Comparison of ENCODE assay signal across 8 mouse cellular contexts in the genomic region with DNA sequence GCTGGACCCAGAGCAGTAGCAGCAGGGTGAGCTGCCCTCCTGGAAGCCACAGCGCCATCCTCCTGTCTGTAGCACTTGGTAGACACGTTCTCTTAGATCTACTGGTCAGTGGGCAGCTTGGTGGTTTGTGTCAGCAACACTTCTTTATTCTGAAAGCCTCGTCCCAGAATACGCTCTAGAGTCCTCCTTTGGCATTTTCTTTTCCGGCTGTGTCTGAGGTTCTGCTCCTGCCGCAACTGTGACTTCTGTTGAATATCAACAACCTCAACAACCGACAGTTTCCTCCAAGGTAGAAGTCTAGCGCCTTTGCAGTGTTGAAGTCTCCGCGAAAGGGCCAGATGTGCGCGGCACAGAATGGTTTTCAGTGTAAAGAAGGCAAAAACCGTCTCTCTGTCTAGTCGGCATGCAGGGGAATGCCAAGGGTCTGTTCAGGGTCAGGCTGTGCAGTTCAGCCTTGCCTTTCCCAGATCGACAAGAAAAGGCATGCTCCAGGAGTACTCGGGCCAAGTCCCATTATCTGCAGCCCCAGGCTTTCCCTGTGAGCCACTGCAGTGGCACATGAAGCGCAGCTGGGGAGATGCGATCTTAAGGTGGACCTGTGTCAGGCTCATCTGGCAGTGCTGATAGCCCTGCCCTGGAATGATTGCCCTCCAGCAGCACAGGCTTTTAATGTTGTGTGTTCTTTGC. TPM values are rescaled to one million over a fixed set of nuclear protein-coding genes. Genes with fewer than 3 reads are reported as not detected.
DNase-seq lines count a peak whose midpoint lies in the region; ATAC-seq lines count a peak whose summit lies in the region.

A gene (minus strand): TSS at position 548 of the 687 bp plus-strand sequence.

- no peaks in the 10 kb centered on the region for H3K9me3 ChIP-seq in kidney, embryonic 14.5 days (ENCODE audit: control insufficient read depth, low read length)
- no peaks in the 10 kb centered on the region for H3K9me3 ChIP-seq in embryonic facial prominence, embryonic 12.5 days
- H3K9me3 ChIP-seq in intestine, embryonic 14.5 days (ENCODE audit: control insufficient read depth, low read length), result no peaks in the 10 kb centered on the region
- H3K9me3 ChIP-seq in midbrain, embryonic 16.5 days (replicated peaks; ENCODE audit: control insufficient read depth, low read length, poor library complexity, severe bottlenecking), result no peaks in the 10 kb centered on the region

- no peak for ATAC-seq in kidney, embryonic 14.5 days (ENCODE audit: low FRiP score, low TSS enrichment)
- ATAC-seq in embryonic facial prominence, embryonic 12.5 days (ENCODE audit: insufficient number of reproducible peaks, insufficient read depth, low FRiP score, low TSS enrichment), result no peak
- no peak for ATAC-seq in intestine, embryonic 14.5 days (replicated peaks; ENCODE audit: low FRiP score, low TSS enrichment, low read depth)
- no peak for ATAC-seq in midbrain, embryonic 16.5 days

- 64% methylated on average over 18 of the region's 18 CpGs for WGBS in kidney, embryonic 14.5 days
- 50% methylated on average over 18 of the region's 18 CpGs for WGBS in embryonic facial prominence, embryonic 12.5 days
- WGBS in intestine, embryonic 14.5 days, result 30% methylated on average over 18 of the region's 18 CpGs
- WGBS in midbrain, embryonic 16.5 days, result 77% methylated on average over 18 of the region's 18 CpGs

- H3K27me3 ChIP-seq in kidney, embryonic 14.5 days (ENCODE audit: control insufficient read depth, insufficient read depth, low read length), result no peaks in the 10 kb centered on the region
- H3K27me3 ChIP-seq in embryonic facial prominence, embryonic 12.5 days, result no peaks in the 10 kb centered on the region
- H3K27me3 ChIP-seq in intestine, embryonic 14.5 days (replicated peaks; ENCODE audit: control insufficient read depth, insufficient read depth, low read length), result no peaks in the 10 kb centered on the region
- H3K27me3 ChIP-seq in midbrain, embryonic 16.5 days (ENCODE audit: control insufficient read depth, insufficient read depth, low read depth, low read length), result no peaks in the 10 kb centered on the region

- no peak within 1 kb of the TSS; the same call in 1 of the 2 replicates for H3K4me2 ChIP-seq in kidney, embryonic 14.5 days (replicated peaks; ENCODE audit: low read depth, low read length)
- H3K4me2 ChIP-seq in embryonic facial prominence, embryonic 12.5 days (replicated peaks), result peak within 1 kb of the TSS; percentile 22
- H3K4me2 ChIP-seq in intestine, embryonic 14.5 days (ENCODE audit: low read length), result peak within 1 kb of the TSS; percentile 42
- no peak within 1 kb of the TSS for H3K4me2 ChIP-seq in midbrain, embryonic 16.5 days (ENCODE audit: low read length)

- peak within 1 kb of the TSS; percentile 67 for H3K27ac ChIP-seq in kidney, embryonic 14.5 days (ENCODE audit: low read depth, low read length)
- H3K27ac ChIP-seq in embryonic facial prominence, embryonic 12.5 days, result peak within 1 kb of the TSS; percentile 72
- H3K27ac ChIP-seq in intestine, embryonic 14.5 days (ENCODE audit: low read depth), result peak within 1 kb of the TSS; percentile 88
- no peak within 1 kb of the TSS for H3K27ac ChIP-seq in midbrain, embryonic 16.5 days (ENCODE audit: low read length)

- peaks cover 6% of the 10 kb centered on the region for H3K4me1 ChIP-seq in kidney, embryonic 14.5 days (ENCODE audit: control insufficient read depth, insufficient read depth, low read length)
- H3K4me1 ChIP-seq in embryonic facial prominence, embryonic 12.5 days, result peaks cover 29% of the 10 kb centered on the region
- peaks cover 31% of the 10 kb centered on the region for H3K4me1 ChIP-seq in intestine, embryonic 14.5 days (replicated peaks; ENCODE audit: control insufficient read depth, insufficient read depth, low read length)
- peaks cover 3% of the 10 kb centered on the region; the same call in 1 of the 2 replicates for H3K4me1 ChIP-seq in midbrain, embryonic 16.5 days (ENCODE audit: control insufficient read depth, insufficient read depth, low read length)

- no peak within 1 kb of the TSS; the same call in 1 of the 2 replicates for H3K4me3 ChIP-seq in kidney, embryonic 14.5 days (ENCODE audit: low read length)
- no peak within 1 kb of the TSS for H3K4me3 ChIP-seq in embryonic facial prominence, embryonic 12.5 days
- peak within 1 kb of the TSS; percentile 15; the same call in 1 of the 2 replicates for H3K4me3 ChIP-seq in intestine, embryonic 14.5 days (ENCODE audit: low read depth, low read length)
- no peak within 1 kb of the TSS for H3K4me3 ChIP-seq in midbrain, embryonic 16.5 days (ENCODE audit: low read depth, low read length)

- H3K9ac ChIP-seq in kidney, embryonic 14.5 days (ENCODE audit: low read depth, low read length), result no peak within 1 kb of the TSS
- no peak within 1 kb of the TSS for H3K9ac ChIP-seq in embryonic facial prominence, embryonic 12.5 days
- peak within 1 kb of the TSS; percentile 22; the same call in 1 of the 2 replicates for H3K9ac ChIP-seq in intestine, embryonic 14.5 days (ENCODE audit: low read length)
- no peak within 1 kb of the TSS for H3K9ac ChIP-seq in midbrain, embryonic 16.5 days (ENCODE audit: low read depth, low read length)

- no peaks in the 10 kb centered on the region for H3K36me3 ChIP-seq in kidney, embryonic 14.5 days (ENCODE audit: control insufficient read depth, insufficient read depth, low read length)
- H3K36me3 ChIP-seq in embryonic facial prominence, embryonic 12.5 days, result no peaks in the 10 kb centered on the region
- H3K36me3 ChIP-seq in intestine, embryonic 14.5 days (ENCODE audit: control insufficient read depth, insufficient read depth, low read length), result no peaks in the 10 kb centered on the region
- no peaks in the 10 kb centered on the region for H3K36me3 ChIP-seq in midbrain, embryonic 16.5 days (ENCODE audit: control insufficient read depth, insufficient read depth, low read length)

- no peak for DNase-seq in kidney, adult 11 months
- DNase-seq in intestine, embryonic 14.5 days (ENCODE audit: low spot score), result peak; percentile 64
- peak; percentile 54 for DNase-seq in lung, postnatal 10 days
- peak; percentile 75 for DNase-seq in thymus, postnatal 14 days
- DNase-seq in cerebellum, postnatal 25 days, result no peak

RNA-seq across cellular contexts. Expression of the gene that starts here (rescaled TPM):
- 1.7 and 2.2 TPM in 2 replicates for polyA plus RNA-seq in kidney, embryonic 14.5 days (2014; fragmentation: Nextera tagmentation; extraction: Ambion mirVana)
- 1.1 and 1.6 TPM in 2 replicates for polyA plus RNA-seq in embryonic facial prominence, embryonic 12.5 days (2016; fragmentation: Nextera tagmentation; extraction: Ambion mirVana)
- polyA plus RNA-seq in intestine, embryonic 14.5 days (2014; fragmentation: Nextera tagmentation; extraction: Ambion mirVana), result 2.0 and 3.5 TPM in 2 replicates
- 0.19 and 0.20 TPM in 2 replicates for polyA plus RNA-seq in midbrain, embryonic 16.5 days (2015; fragmentation: Nextera tagmentation; extraction: Ambion mirVana)

Comparison
In these comparisons a context has a peak if more than half of its experiments do, and no peak if none do; other contexts are left out.
1. H3K4me2 ChIP-seq: peak in embryonic facial prominence, embryonic 12.5 days (single experiment) and intestine, embryonic 14.5 days (single experiment); none in kidney, embryonic 14.5 days (single experiment) and midbrain, embryonic 16.5 days (single experiment).
2. DNase-seq: peak in intestine, embryonic 14.5 days (single experiment), lung, postnatal 10 days (single experiment) and thymus, postnatal 14 days (single experiment); none in kidney, adult 11 months (single experiment) and cerebellum, postnatal 25 days (0 of 2).